Mouse (Mus musculus) telencephalon, adult 2 months (tissue): ENCODE results near the gene Eea1.
"Not testable (repeated sequence)": the region's sequence is repeated elsewhere in the genome, so short reads cannot be mapped to it uniquely, and the experiment has no call there.

ENCODE experiments used
- DNase-seq: peaks from one replicate; pipeline ENCODE4 v3.0.0-alpha.2; 2011; ENCODE audit warnings: low read depth, low spot score

Eea1 gene

GRCm38 (mm10) chr10:95940046-95940900, at the start of gene Eea1:
TSS of gene Eea1 (plus strand) at chr10:95940650.
- peak; percentile 78 for DNase-seq

GRCm38 (mm10) chr10:95891214-95891960, 49.1 kb upstream of the Eea1 start:
- no peak for DNase-seq

GRCm38 (mm10) chr10:95892132-95892531, 48.3 kb upstream of the Eea1 start:
- DNase-seq = no peak

GRCm38 (mm10) chr10:95893291-95893932, 47.0 kb upstream of the Eea1 start:
- DNase-seq = no peak

GRCm38 (mm10) chr10:95894036-95894855, 46.2 kb upstream of the Eea1 start:
- DNase-seq = no peak

GRCm38 (mm10) chr10:95894856-95895386, 45.5 kb upstream of the Eea1 start:
- peak; percentile 69 for DNase-seq

GRCm38 (mm10) chr10:95898471-95899154, 41.8 kb upstream of the Eea1 start:
- DNase-seq = no peak

- DNase-seq = no peak
Measured at GRCm38 (mm10) chr10:95904668-95905067, 35.8 kb upstream of the Eea1 start.

GRCm38 (mm10) chr10:95909246-95909909, 31.1 kb upstream of the Eea1 start:
- no peak for DNase-seq

GRCm38 (mm10) chr10:95911016-95911415, 29.4 kb upstream of the Eea1 start:
- DNase-seq = no peak

GRCm38 (mm10) chr10:95914434-95915174, 25.8 kb upstream of the Eea1 start:
- no peak for DNase-seq

- no peak for DNase-seq
Measured at GRCm38 (mm10) chr10:95918716-95919115, 21.7 kb upstream of the Eea1 start.

GRCm38 (mm10) chr10:95923263-95924217, 16.9 kb upstream of the Eea1 start:
- DNase-seq = no peak

GRCm38 (mm10) chr10:95933631-95934030, 6.8 kb upstream of the Eea1 start:
- DNase-seq = not testable (repeated sequence)

- no peak for DNase-seq
Measured at GRCm38 (mm10) chr10:95940901-95941767, 684 bp downstream of the Eea1 start.

GRCm38 (mm10) chr10:95941768-95942425, 1.4 kb downstream of the Eea1 start:
- no peak for DNase-seq

- no peak for DNase-seq
Measured at GRCm38 (mm10) chr10:95945086-95945485, 4.6 kb downstream of the Eea1 start.
